Mouse (Mus musculus) layer of hippocampus, adult 8-10 months (tissue): ENCODE results near the gene Rpl21. TPM values are rescaled to one million over a fixed set of nuclear protein-coding genes. Genes with fewer than 3 reads are reported as not detected.

Experiments
- DNase-seq, 2 experiments: peaks; one replicate each; pipeline ENCODE4 v3.0.0; 2022; ENCODE audit warnings: low spot score in 2 of 2
- total RNA-seq, 4 experiments: library from RNA; stranded (reverse); gene quantifications; 2 replicates each; pipeline ENCODE4 v1.2.4; 2022

The Rpl21 gene
- total RNA-seq = 100 to 1,000 TPM; 157 to 258 (median 206) TPM

DNA sequence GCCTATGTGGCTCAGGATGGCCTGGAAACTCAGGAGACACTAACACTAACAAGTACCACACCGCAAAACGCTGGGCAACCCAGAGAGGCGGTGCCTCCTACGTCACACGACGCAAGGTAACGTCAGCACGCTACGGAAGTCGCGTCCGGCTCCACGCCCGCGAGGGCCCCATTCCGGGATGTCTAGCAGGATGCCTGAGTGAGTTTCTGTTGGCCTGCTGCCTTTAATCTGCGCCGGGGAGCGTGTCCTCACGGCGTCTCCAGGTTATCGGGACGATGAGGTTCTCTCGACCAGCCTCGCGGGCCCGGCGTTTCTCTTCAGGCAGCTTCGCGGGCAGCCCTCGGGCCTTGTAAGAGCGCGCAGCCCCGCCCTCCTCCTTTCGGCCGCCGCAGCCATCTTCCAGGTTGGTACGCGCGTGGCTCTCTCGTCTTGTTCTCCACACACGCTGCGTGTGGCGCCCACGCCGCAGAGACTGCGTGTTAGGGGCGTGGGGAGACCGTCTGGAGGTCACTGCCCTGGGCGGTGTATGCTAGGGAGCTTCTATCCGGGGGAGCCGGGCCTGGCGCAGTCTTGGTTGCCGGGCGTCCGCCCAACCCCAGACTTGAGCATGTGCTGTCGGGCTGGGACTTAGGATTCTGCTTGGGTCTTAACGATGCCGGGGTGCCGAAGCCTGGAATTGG is at the start of gene Rpl21:
Gene Rpl21, plus strand, starts transcription at position 122 of the 680 bp plus-strand sequence.
- peak; percentile 90 to 95 for DNase-seq

DNA sequence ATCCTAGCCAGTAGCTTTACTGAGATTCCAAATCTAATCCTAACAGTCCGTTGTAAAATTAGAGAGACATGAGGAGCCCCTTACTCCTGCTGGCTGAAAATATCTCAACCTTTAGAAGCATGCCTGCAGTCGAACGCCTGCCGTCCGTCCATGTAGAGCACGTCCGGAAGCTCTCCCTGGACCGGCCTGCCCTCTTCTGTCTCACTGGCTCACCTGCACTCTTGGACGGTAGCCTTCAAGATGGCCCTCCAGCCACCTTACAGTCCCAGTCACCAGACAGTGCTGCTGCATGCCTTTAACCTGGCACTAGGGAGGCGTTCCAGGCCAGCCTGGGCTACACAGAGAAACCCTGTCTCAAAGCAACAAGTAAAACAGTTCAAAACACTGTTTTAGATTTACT is 49.4 kb upstream of the Rpl21 start:
- DNase-seq = no peak

DNA sequence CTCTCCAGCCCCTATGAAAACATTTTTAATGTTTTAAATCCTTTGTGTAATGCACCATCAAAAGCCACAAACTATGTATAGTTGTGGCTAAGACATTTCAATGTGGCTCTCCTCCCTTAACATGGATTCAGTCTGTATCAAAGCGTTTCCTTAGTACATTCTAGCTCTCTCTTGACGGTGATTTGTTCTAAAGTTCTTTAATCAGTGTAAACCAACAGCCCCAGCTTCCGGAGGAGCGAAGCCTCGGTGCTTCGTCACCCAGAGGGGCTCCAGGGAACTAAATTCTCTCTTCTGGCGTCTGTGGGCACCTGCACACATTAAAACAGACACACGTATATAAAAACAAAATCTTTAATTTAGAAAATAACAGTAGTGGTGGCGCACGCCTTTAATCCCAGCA is 48.8 kb upstream of the Rpl21 start:
- no peak for DNase-seq

DNA sequence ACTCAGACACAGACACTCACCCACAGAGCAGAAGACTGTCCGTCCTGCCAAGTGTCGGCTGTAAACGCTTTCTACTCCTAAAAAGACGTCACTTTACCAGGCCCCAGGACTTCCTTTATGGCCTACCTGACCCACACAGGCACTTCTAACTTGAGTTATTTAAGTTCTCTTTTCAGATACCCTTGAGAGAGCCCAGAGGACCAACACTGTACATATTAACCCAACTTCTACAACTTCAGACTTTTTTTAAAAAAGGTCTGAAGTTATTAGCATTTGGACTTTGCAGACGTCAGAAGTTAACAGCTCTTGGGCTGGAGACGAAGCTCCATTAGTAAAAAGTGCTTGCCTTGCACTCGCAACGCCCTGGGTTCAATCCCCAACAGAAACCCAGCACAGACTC is 46.6 kb upstream of the Rpl21 start:
- DNase-seq = no peak

DNA sequence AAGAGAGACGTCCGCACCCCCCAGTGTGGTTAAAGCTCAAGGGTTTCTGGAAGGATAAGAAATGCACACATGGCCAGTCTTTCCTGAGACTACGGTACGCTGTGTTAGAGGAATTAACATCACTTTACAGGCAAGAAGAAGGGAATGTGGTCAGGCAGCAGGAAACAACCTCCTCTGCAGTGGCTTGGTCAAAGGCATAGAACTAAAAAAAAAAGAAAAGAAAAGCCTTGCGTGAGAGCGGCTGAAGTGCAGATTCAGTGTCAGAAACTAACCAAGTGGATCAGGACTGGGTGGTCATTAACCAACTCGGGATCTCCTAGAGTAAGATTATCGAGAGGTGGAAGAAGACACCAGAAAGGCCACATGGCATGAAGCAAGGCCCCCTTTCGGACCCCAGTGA is 43.3 kb upstream of the Rpl21 start:
- DNase-seq = no peak

DNA sequence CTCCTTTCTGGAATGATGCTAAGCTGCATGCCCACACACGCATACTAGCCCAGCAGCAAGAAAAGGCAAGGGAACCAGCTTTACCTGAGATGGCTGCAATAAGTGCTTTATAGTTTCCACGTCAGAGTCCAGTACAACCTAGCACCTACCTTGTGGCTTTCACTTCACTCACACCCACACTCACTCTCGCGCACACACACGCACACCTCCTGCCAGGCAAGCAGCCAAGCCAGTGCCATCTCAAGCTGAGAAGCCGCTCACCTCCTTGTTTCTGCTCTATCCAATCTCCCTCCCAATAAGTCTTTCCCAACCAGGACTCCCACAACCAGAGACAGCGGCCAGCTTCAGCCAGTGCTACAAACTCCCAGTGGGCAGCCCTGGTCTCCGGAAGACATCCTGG is 41.7 kb upstream of the Rpl21 start:
- no peak for DNase-seq

DNA sequence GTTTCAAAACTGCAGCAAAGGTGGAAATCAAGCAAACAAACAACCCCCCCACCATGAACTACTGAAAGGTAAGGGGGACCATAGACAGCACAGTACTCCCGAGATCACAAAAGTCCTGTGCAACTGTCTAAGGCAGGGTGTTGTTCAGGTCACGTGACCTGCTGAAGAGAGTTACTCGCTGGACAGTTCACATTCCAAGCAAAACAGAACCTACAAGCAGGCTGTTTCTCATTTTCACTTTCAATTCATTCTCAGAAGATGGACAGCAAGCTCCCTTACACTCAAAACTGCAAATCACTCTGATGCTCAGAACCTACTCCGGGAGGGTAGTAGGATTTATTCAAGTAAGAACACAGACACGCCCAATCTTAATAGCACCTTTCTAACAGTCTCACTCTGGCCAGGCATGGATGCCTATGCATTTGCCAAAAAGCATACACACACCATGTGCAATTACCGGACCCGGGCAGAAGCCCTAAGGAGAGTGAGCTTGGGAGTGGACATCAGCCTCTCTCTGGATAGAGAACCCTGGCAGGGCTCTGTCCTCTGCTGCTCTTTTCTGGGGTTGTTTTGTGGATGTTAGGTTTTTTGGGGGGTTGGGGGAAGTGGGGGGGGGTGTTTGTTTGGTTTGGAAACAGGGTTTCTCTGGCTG is 40.4 kb upstream of the Rpl21 start:
- no peak for DNase-seq

DNA sequence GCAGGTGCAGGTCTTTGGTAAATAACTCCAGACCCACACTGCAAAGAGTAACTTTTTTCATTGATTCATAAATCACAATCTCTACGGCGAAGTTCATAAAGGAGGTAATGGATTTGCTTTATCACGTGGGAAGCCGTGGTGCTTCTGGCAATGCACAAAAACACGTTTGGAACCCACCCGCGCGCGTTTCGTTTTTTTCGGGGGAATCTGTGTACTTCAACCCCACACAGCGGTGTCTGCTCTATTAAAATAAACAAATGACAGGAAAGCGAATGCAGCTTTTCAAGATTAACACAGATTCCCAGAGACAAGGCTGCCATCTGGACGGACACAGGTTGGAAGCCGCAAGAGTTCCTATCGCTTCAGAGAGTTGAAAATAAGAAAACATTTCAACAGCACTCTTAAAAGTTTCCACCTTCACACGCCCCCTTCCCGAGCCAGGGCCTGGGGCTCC is 39.0 kb upstream of the Rpl21 start:
- DNase-seq = no peak

DNA sequence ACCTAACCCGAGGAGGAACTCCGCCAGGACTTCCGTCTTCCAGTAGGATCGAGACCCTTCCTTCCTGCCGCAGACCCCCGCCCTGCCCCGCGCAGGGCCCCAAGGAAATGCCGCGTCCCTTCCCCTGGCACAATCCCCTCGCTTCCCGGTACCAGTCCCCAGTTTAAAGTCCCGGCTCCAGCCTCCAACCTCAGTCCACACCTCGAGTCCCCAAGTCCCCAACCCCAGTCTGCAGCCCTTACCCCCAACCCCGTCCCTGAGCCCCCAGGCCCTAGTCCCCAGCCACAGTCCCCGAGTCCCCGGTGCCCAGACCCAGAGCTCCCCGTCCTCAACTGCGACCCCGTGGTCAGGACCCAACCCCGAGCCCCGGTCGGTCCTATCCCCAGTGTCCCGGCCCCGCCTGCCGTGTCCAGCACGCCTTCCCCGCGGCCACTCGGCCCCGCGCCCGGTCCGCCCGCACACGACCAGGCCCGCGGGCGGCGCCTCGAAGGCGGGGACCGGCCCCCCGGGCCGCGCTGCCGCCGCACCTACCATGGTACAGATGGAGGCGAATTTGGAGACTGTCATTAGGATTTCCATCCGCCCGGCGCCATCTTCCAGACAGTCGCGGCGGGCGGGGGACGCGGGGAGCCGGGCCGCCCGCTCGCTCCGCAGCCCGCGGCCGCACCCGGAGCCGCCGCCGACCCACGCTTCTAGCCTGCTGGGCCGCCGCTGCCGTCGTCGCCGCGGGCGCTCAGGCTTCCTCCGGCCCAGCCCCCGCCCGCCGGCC is 38.4 kb upstream of the Rpl21 start:
- DNase-seq = peak in 1 of 2 experiments; percentile 32

DNA sequence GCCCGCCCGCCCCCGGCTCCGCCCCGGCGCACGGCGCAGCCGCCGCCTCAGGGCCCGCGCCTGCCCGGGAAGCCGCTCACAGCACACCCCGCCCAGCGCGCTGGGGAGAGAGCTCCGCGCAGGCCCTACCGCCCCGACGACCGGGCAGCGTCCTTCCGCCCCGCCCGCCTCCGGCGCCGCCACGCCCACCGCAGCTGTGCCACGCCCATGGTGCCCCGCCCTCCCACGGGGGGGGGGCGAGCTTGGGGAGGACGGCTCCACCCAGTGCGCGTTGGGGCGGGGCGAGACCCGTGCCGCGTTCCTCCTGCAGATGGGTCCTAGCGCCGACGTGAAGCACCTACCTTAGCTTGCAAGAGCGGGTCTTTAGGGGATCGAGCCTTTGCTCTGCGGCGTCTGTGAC is 37.8 kb upstream of the Rpl21 start, which contains the start of gene Usp12:
Gene Usp12, minus strand, starts transcription at position 154 of the 400 bp plus-strand sequence.
- peak; percentile 95 to 96 for DNase-seq

DNA sequence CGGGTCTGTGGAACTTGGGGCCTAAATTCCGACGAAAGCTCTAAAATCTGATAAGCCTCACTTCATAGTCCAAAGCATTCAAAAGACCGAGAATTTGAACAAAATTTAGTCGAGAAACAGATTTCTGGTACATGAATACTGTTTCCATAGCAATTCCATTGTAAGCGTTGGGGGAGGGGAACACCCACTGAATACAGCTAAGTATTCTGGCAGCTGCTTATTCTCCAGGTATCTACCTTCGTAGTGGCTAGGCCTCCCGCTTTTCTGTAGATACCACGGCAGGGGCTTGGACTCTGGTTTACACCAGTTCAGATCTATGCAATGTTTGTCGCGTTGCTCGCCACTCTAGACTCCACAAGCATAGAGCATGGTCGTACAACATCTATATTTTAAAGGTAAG is 37.0 kb upstream of the Rpl21 start:
- DNase-seq = peak; percentile 40 to 54

DNA sequence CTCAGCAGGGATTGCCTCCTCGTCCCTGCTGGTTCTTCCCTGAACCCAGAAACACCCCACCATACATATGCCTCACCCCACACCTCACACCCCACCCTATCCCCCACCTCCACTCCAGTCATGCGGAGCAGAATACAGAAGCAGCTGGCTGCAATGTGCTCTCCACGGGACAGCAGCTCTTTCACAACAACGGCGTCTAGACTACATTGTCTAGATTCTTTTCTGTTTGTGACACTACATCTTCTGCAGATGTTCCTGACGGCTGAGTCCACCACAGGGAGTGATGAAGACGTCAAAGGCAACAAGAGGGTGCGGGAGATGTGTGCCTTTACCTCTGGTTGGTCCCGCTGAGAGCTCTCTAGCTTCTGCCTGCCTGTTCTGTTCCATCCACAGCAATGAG is 34.7 kb upstream of the Rpl21 start:
- no peak for DNase-seq

DNA sequence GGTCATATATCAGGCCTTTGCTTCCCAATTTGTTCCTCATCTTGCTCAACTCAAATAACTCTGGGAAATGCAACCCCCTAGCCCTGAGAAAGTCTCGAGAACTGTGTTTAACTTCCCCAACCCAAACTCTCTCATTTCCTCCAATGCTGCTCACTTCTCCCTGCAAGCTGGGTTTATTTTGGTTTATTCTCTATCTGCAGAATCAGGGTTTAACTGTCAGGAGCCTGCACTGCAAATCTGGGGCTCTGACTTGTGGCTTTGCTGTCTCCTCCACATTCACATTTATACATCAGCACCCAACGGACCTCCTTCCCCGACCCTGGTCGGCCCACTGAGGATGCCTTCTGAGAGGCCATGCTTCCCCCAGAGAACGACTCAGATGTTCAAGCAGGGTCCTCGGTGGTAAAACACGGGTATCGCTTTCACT is 26.7 kb upstream of the Rpl21 start:
- DNase-seq = no peak

DNA sequence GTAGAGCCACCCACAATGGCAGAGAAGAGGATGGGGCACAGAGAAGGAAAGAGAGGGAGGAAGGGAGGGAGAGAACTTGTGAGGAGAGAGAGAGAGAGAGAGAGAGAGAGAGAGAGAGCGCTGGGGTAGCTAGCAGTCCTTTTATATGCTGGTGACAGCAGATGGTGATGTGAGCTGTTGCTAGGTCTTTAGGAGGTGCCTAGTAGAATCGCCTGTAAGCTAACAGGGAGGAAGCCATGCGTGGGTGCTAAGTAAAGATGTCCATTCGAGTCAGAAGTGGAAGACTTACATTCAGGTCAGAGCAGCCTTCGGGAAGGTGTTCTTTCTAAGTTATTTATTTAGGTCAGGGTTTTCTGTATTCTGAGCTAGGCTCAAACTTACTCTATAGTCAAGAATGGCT is 22.7 kb upstream of the Rpl21 start:
- no peak for DNase-seq

DNA sequence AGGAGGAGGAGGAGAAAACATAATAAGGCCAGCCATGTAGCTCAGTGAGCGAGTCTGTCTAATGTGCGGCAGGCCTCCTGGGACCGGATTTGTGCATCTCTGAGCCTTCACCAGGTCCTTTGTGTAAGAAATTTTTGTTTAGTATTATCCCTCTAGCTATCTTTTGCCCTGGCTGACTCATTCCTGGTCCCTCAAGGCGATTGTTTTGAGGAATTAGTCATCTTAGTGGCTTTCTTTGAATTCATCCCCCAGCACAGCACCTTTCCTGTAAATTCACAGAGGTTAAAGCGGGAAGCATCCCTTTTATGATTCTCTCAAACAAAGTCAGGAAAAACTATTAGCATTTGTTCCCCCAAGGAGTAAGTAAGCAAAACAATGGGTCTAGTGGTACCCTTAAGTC is 19.8 kb upstream of the Rpl21 start:
- DNase-seq = no peak

DNA sequence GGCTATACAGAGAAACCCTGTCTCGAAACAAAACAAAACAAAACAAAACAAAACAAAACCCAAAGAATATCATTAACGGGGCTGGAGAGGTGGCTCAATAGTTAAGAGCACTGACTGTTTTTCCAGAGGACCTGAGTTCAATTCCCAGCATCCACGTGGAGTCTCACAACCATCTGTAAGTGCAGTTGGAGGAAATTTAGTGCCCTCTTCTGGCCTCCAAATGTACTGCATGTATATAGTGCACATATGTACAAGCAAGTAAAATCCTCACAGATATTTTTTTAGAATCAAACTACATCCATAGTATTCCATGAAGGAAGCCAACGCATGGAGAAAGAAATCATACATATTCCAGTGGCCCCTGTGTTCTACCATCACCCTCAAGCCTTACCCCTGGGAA is 19.3 kb upstream of the Rpl21 start:
- DNase-seq = no peak

DNA sequence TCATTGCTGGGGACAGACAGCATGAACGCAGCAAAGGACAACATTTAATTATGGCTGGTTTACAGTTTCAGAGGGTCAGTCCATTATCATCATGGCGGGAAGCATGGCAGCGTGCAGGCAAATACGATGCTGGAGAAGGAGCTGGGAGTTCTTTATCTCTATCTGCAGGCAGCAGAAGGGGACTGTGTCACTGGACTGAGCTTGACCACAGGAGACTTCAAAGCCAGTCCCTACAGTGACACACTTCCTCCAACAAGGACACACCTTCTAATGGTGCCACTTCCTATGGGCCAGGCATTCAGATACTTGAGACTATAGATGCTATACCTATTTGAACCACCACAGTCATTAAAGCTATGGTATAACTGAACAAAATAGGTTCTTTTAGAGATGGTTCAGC is 17.3 kb upstream of the Rpl21 start:
- no peak for DNase-seq

DNA sequence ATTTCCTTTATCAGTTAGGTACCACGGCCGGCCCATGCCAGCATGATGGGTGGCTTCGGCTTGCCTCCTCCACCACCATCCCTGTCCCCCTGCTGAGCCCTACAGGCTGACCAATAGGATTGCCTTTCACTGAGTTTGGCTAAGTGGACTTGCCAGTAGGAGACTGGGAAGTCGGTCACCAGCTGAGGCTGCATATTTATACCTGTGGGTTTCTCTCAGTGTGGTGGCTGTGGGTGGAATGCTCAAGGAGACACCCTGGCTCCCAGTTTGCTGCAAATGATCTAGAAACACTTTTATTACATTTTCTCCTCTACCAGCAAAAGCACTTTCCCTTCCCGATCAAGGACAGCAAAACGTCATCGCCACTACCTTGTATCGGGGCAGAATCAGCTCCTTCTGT is 15.1 kb upstream of the Rpl21 start:
- no peak for DNase-seq

DNA sequence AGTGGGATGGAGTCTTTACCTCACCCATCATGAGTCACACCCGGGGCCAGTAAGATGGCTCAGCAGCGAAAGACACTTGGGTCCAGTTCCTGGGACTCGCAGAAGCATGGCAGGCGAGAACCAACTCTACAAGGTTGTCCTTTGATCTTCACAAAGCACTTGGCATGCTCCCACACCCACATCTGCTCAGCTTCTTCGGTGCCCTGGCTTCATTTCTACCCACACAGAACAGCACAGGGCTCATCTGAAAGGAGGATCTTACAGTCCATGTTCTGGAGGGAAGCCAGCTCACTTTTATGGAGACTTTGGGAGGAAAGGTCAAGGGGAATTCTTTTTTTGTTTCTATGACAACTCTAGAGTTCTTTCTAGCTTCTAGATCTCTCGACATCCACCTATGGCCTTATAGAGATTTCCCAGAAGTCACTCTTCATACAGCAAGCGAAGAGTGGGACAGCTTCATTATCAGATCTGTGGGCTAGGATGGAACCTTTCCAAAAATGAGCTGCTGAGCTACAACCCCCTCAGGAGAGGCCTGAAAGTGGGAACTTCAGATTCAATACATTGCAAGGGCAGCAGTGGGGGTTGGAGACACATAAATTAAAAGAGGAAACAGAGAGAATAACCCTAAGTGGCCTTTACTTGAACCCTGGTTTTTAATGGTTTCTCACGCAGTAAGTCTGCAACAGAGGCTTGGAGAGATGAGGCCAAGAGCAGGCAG is 13.6 kb upstream of the Rpl21 start:
- no peak for DNase-seq

DNA sequence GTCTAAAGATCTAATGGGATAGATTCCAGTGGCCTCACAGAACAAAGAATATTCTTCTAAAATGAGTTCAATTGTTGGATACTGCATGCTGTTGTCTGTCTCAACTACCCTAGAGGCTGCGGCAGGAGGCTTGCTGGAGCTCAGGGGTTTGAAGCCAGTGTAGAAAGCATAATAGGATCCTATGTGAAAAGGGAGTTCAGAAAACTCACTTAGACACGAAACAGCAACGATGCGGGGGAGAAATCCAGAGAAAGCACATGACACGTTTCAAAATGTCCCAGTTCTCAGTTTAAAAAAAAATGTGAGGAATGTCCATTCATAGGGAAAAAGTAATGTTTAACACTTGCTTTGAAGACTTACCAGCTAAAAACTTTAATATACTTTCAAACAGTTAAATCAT is 9.7 kb upstream of the Rpl21 start:
- DNase-seq = no peak

DNA sequence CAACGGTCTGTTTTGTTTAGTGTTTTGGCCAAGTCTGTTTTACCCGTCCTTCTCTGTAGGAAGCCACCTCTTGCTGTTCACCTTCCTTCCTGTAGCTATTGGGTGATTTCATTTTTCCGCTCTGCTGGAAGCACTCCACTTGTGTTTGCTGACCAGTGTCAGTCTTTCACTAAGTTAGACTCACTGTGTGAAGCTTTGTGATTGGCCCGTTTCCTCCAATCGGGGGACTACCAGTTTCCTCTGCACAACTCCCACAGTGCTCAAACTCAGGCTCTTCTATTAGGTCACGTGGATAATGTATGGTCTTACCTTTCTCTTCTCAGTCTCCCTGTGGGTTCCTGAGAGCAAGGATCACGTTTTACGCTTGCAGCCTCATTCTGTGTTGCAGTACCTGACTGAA is 3.2 kb upstream of the Rpl21 start:
- no peak for DNase-seq

DNA sequence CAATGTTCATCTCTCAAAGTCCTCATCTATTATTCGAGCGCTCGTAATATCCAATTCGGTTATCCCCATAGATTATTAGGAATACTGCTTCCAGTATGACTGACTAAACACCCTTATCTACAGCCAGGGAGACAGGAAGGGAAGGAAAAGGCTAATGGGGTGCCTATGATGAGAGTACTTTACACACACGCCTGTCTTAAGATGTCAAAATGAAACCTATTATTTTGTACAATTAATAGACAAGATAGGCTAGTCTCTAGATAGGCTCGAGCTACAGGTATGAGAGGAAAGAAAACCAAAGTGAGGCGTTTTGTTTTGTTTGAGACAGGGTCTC is 288 bp upstream of the Rpl21 start:
- no peak for DNase-seq
